Mouse (Mus musculus): ENCODE measurements around the gene Tbc1d30.
A peak's percentile ranks its signal among the peaks of the same experiment; 100 is the strongest.

Tbc1d30 gene

DNA sequence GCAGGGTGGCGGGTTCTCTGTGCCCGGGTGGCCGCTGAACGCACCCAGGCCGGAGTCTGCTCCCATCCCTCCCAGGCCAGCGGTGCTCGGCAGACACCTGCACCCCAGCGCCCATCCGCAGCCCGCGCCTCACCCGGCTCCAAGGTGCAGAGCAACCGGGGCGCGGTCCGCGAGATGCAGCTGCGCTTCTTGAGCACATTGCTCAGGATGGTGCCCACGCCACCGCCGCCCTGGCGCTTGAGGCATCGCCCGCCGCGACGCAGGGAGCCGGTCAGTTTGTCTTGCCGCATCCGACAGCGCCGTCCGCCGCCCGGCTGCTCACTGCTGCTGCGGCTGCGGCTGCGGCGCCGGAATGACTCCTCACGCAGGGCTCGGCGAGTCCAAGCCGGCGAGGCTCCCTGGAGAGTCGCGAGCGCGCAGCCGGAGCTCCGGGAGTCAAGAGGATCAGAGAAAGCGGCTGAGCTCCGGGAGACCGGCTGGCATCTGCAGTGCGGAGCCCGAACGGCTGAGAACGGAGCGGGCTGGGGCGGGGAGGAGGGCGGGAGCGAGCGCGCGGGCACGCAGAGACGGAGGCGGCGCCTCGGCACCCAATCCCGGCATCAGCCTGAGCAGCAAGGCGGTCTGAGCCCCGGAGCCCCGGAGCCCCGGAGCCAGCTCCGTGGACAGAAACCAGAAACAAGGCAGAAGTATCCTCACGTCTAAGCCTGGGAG, 40.4 kb downstream of the Tbc1d30 start:
- DNase-seq = peak; percentile 90 to 92

- DNase-seq = peak in 1 of 2 experiments; percentile 60
These were observed 41.1 kb downstream of the Tbc1d30 start for GRCm38 (mm10) chr10:121309801-121310510.

- no peak for DNase-seq
These were observed 41.9 kb downstream of the Tbc1d30 start for GRCm38 (mm10) chr10:121309123-121309655.

GRCm38 (mm10) chr10:121305441-121305840, 45.6 kb downstream of the Tbc1d30 start:
- DNase-seq = peak in 1 of 2 experiments; percentile 26

DNA sequence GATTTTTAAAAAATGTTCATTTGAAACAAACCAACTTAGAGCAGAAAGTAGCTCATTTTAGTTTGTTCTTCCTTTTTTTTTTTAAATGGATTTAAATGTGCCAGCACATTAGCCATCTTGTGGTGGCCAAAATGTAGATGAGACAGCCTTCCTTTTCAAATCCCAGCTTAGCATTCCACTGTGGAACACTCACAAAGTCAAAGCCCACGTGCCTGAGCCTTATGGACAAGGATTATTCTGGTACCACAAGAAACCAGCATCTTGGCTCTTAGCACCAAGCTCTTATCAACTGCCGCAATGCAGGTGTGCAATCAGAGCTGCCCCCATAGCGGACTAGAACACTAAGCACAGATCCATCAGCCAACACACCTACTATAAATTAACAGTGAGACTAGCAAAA, 47.5 kb downstream of the Tbc1d30 start:
- no peak for DNase-seq

GRCm38 (mm10) chr10:121301868-121302267, 49.2 kb downstream of the Tbc1d30 start:
- DNase-seq = peak in 1 of 2 experiments; percentile 45

- no peak for DNase-seq
These were observed 50.4 kb downstream of the Tbc1d30 start for GRCm38 (mm10) chr10:121300659-121301058.

GRCm38 (mm10) chr10:121297054-121297701, 53.9 kb downstream of the Tbc1d30 start:
- peak in 1 of 2 experiments; percentile 35 for DNase-seq

- no peak for DNase-seq
These were observed 56.6 kb downstream of the Tbc1d30 start for GRCm38 (mm10) chr10:121294471-121294870.

- no peak for DNase-seq
These were observed 57.2 kb downstream of the Tbc1d30 start for GRCm38 (mm10) chr10:121293829-121294228.

DNA sequence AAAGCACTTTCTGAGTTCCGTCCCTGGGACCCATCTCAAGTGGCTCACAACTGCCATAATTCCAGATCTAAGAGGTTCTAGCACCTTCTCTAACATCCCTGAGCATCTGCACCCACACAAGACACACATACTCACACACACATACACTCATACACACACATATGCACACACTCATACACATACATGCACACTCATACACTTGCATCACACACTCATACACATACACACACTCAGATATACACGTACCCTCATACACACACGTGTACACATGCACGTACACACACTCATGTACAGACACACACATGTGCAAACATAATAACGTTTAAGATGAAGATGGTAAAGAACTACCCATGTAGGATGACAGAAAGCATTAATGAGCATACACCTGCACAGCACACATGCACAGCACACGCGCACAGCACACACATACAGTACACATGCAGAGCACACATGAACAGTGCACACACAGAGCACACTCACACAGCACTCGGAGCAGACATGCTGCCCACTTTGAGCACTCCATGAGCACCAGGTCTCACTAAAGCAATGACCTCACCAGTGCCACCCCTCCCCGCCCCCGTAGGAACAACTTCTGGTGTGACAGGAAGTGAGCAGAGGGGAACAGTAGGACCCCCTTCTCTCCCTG, 59.7 kb downstream of the Tbc1d30 start:
- no peak for DNase-seq

- DNase-seq = peak in 1 of 2 experiments; percentile 36
These were observed 60.4 kb downstream of the Tbc1d30 start for GRCm38 (mm10) chr10:121290682-121291078.

- DNase-seq = no peak
These were observed 61.0 kb downstream of the Tbc1d30 start for GRCm38 (mm10) chr10:121289970-121290681.

GRCm38 (mm10) chr10:121282926-121283325, 68.2 kb downstream of the Tbc1d30 start:
- no peak for DNase-seq

- no peak for DNase-seq
These were observed 68.6 kb downstream of the Tbc1d30 start for GRCm38 (mm10) chr10:121282436-121282835.

GRCm38 (mm10) chr10:121280943-121281342, 70.1 kb downstream of the Tbc1d30 start:
- no peak for DNase-seq

GRCm38 (mm10) chr10:121277022-121277471, 74.0 kb downstream of the Tbc1d30 start:
- peak; percentile 43 to 52 for DNase-seq

GRCm38 (mm10) chr10:121274964-121275363, 76.1 kb downstream of the Tbc1d30 start:
- no peak for DNase-seq

- no peak for DNase-seq
These were observed 80.1 kb downstream of the Tbc1d30 start for GRCm38 (mm10) chr10:121271002-121271401.

GRCm38 (mm10) chr10:121268771-121269170, 82.3 kb downstream of the Tbc1d30 start:
- no peak for DNase-seq

- no peak for DNase-seq
These were observed 86.9 kb downstream of the Tbc1d30 start for GRCm38 (mm10) chr10:121264204-121264575.
